Mouse (Mus musculus): ENCODE results near the gene Rab11a. TPM values are rescaled to one million over a fixed set of nuclear protein-coding genes. Genes with fewer than 3 reads are reported as not detected.
"Not testable (repeated sequence)": the region's sequence is repeated elsewhere in the genome, so short reads cannot be mapped to it uniquely, and the experiment has no call there.

Rab11a gene
- total RNA-seq, 4 experiments from 2014 or later = 96.3 to 105 (median 102) TPM

DNA sequence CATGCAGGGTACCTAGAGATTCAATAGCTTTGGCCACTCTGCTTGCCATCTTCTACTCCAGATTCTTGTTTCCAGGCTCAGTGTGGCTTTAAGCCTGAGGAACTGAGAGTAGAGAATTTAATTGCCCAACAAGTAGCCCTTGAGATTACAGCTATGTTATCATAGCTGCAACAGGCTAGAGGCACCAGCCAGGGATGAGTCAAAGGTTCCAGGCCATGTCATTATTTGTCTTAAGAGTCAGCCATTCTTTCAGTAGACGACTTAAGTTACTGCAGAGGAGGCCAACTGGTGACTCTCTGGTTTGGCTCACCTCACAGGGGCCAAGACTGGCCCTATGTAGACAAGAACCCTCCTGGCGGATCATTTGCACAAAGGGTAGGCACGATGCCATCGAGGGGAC lies 41.2 kb downstream of the Rab11a start:
- DNase-seq (ENCODE audit: low spot score in 2 of 2) = no peak

DNA sequence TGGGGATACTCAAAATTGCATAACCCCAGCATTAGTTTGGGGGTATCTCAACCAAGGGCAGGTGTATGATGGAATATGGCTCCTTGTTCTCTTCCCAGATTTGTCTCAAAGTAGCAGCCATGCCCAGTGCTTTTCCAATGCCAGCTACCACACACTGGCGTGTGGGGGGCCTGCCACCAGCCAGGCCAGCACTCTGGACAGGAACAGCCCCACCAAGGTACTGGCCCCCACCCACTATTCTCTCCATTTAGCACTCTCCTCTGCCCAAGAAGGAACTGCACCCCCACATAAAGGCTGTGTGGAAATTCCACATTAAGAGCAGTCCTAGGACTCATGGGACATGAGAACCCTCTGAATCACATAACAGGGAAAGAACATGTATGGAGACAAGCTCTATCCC lies 42.3 kb downstream of the Rab11a start:
- no peak for DNase-seq (ENCODE audit: low spot score in 2 of 2)

DNA sequence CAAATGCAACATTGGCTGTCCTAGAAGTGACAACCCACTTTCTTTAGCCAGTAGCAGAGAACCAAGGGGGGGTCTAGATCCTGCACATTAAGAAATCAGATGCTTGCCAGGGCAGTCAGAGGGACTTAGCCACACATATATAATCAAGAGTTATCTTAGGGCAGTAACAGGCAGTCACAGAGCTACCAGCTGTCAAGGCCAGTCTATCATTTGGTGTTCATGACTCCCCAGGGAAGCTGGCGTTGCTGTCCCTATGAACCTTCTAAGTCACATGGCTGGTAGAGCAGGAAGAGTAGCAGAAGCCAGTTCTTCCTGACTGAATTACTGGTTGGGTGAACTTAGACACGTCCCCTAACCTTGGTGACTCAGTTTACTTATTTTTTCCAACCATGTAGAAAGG lies 44.5 kb downstream of the Rab11a start:
- no peak for DNase-seq (ENCODE audit: low spot score in 2 of 2)

- DNase-seq (ENCODE audit: low spot score in 2 of 2) = no peak
These were observed 46.4 kb downstream of the Rab11a start for GRCm38 (mm10) chr9:64691176-64691575.

DNA sequence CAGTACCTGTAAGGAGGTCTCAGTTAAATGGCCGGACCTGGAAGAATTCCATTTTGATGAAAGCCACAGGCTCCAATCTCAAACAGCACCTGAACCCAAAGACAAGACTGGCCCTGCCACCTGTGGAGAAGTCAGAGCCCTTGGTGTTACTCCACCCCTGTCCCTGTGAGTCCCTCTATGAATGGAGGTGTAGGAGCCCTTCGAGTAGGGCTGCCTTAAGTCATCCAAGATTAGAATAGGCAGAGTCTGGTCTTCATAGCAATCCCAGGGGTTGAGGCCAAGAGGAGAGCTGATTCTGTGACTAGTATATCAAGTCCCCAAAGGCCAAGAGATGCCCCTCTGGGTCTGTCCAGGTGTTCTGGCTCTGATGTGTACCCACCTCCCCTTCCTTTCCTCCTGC lies 46.8 kb downstream of the Rab11a start:
- DNase-seq (ENCODE audit: low spot score in 2 of 2) = no peak

- DNase-seq (ENCODE audit: low spot score in 2 of 2) = no peak
These were observed 49.6 kb downstream of the Rab11a start for GRCm38 (mm10) chr9:64688015-64688394.

- no peak for DNase-seq (ENCODE audit: low spot score in 2 of 2)
These were observed 50.2 kb downstream of the Rab11a start for GRCm38 (mm10) chr9:64687122-64688014.

DNA sequence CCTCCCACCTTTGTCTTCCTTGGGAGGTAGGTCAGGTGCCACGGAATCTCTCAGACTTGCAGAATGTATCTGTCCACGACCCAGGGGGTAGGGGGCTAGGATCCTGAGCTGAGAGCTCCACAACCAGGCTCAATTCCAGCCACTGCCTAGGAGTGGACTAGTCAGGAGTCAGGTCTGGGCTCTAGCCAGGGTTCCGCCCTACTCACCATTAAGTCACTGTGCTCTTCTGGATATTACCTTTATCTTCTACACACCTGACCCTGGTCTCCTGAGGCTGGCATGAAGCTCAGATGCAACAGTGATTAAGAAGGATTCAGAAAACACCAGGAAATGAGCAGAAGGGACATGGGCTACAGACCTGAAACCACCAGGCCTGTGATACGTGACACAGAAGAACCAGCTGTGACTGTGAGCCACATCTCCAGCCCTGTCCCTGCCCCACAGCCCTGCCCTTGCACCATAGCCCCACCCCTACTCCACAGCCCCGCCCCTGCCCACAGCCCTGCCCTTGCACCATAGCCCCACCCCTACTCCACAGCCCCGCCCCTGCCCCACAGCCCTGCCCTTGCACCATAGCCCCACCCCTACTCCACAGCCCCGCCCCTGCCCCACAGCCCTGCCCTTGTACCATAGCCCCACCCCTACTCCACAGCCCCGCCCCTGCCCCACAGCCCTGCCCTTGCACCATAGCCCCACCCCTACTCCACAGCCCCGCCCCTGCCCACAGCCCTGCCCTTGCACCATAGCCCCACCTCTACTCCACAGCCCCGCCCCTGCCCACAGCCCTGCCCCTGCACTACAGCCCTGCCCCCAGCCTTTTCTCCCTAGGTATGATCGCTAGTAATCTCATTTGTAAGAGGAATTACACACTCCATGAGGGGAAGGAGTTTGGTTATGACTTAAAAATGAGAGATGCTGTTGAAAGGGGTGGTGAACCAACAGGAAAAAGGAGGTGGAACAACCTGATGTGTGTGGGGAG lies 65.9 kb downstream of the Rab11a start:
- DNase-seq (ENCODE audit: low spot score in 2 of 2) = not testable (repeated sequence)

- no peak for DNase-seq (ENCODE audit: low spot score in 2 of 2)
These were observed 69.6 kb downstream of the Rab11a start for GRCm38 (mm10) chr9:64668001-64668400.

- no peak for DNase-seq (ENCODE audit: low spot score in 2 of 2)
These were observed 70.0 kb downstream of the Rab11a start for GRCm38 (mm10) chr9:64667513-64667912.

- no peak for DNase-seq (ENCODE audit: low spot score in 2 of 2)
These were observed 71.0 kb downstream of the Rab11a start for GRCm38 (mm10) chr9:64666549-64666948.

Small RNA genes lying within 50 kb of the gene (microRNA-seq; reads per million reads assigned to microRNA genes)
- not detected for gene Gm47308

Other genes starting within 250 kb of the Rab11a start
- 1 to 10 TPM; 1.3 to 2.4 (median 2.2) TPM for gene Dennd4a, start 73.6 kb upstream of the Rab11a start, total RNA-seq (2022)
- not detected for gene Slc24a1, start 213.8 kb upstream of the Rab11a start, total RNA-seq (2022)
- 10 to 100 TPM; 13.0 to 17.5 (median 16.1) TPM for gene Ints14, start 223.1 kb upstream of the Rab11a start, total RNA-seq (2022)

Data from gastrocnemius, adult 8-10 months (tissue).